Comparison of ENCODE assay signal across 8 mouse cellular contexts in genomic region chr3:89391663-89392511, GRCm38 (mm10). TPM values are rescaled to one million over a fixed set of nuclear protein-coding genes. Genes with fewer than 3 reads are reported as not detected.
DNase-seq lines count a peak whose midpoint lies in the region; ATAC-seq and TF ChIP-seq lines count a peak whose summit lies in the region.
"Had no signal": no experiment of that assay in that cellular context is flagged by ENCODE, and none has a peak within 500 bp of the region (broad histone marks: within the 10 kb centered on the region; RNA-seq: fewer than 3 reads in every experiment).

No protein-coding gene starts in this region.

- WGBS in embryonic facial prominence, embryonic 14.5 days = 0% methylated on average over 37 of the region's 56 CpGs
- WGBS in limb, embryonic 11.5 days = under 1% methylated on average over 49 of the region's 56 CpGs
- under 1% methylated on average over 44 of the region's 56 CpGs for WGBS in midbrain, embryonic 16.5 days

- no peaks in the 10 kb centered on the region for H3K9me3 ChIP-seq in ES-Bruce4 (replicated peaks; ENCODE audit: control insufficient read depth, insufficient read depth, low read length, poor library complexity, severe bottlenecking)
- no peaks in the 10 kb centered on the region for H3K9me3 ChIP-seq in embryonic facial prominence, embryonic 14.5 days (ENCODE audit: control insufficient read depth, low read length)
- no peaks in the 10 kb centered on the region for H3K9me3 ChIP-seq in limb, embryonic 11.5 days (ENCODE audit: control insufficient read depth, low read length)
- H3K9me3 ChIP-seq in midbrain, embryonic 16.5 days (replicated peaks; ENCODE audit: control insufficient read depth, low read length, poor library complexity, severe bottlenecking) = no peaks in the 10 kb centered on the region

- H3K4me1 ChIP-seq in ES-Bruce4 (ENCODE audit: control insufficient read depth, insufficient read depth, low read length) = peaks cover 2% of the 10 kb centered on the region
- peaks cover 40% of the 10 kb centered on the region for H3K4me1 ChIP-seq in embryonic facial prominence, embryonic 14.5 days (ENCODE audit: control insufficient read depth, insufficient read depth, low read length)
- peaks cover 38% of the 10 kb centered on the region for H3K4me1 ChIP-seq in limb, embryonic 11.5 days (ENCODE audit: control insufficient read depth, insufficient read depth, low read length)
- peaks cover 60% of the 10 kb centered on the region for H3K4me1 ChIP-seq in midbrain, embryonic 16.5 days (ENCODE audit: control insufficient read depth, insufficient read depth, low read length)

- no peak for TF ChIP-seq POLR2A in ES-Bruce4 (IDR thresholded peaks at IDR 0.05; ENCODE audit: insufficient read depth, low read length)

- peak overlapping the region; percentile 91 for H3K4me2 ChIP-seq in embryonic facial prominence, embryonic 14.5 days (ENCODE audit: low read depth, low read length)
- H3K4me2 ChIP-seq in limb, embryonic 11.5 days (ENCODE audit: low read depth, severe bottlenecking) = peak overlapping the region; percentile 99
- H3K4me2 ChIP-seq in midbrain, embryonic 16.5 days (ENCODE audit: low read length) = peak overlapping the region; percentile 99

- no peaks in the 10 kb centered on the region for H3K36me3 ChIP-seq in ES-Bruce4 (ENCODE audit: control insufficient read depth, insufficient read depth, low read length, poor library complexity, severe bottlenecking)
- H3K36me3 ChIP-seq in embryonic facial prominence, embryonic 14.5 days (ENCODE audit: control insufficient read depth, insufficient read depth, low read length) = no peaks in the 10 kb centered on the region
- H3K36me3 ChIP-seq in limb, embryonic 11.5 days (ENCODE audit: control insufficient read depth, insufficient read depth, low read length) = no peaks in the 10 kb centered on the region
- H3K36me3 ChIP-seq in midbrain, embryonic 16.5 days (ENCODE audit: control insufficient read depth, insufficient read depth, low read length) = no peaks in the 10 kb centered on the region

- DNase-seq in adrenal gland, adult 18-20 months (ENCODE audit: low spot score in 2 of 2) = peak; percentile 63 to 72
- peak; percentile 57 for DNase-seq in embryonic facial prominence, embryonic 14.5 days (ENCODE audit: low spot score)
- peak; percentile 60 for DNase-seq in heart, postnatal 25 days (ENCODE audit: low spot score)
- peak; percentile 64 for DNase-seq in limb, embryonic 11.5 days (ENCODE audit: low spot score)
- DNase-seq in urinary bladder, postnatal 25 days (ENCODE audit: low spot score) = peak; percentile 57

- no peak overlapping the region for H3K27ac ChIP-seq in ES-Bruce4 (ENCODE audit: insufficient read depth, low read length)
- H3K27ac ChIP-seq in embryonic facial prominence, embryonic 14.5 days (replicated peaks; ENCODE audit: low read depth, low read length) = peak overlapping the region; percentile 66
- H3K27ac ChIP-seq in limb, embryonic 11.5 days (replicated peaks; ENCODE audit: low read depth, low read length) = no peak overlapping the region
- H3K27ac ChIP-seq in midbrain, embryonic 16.5 days (ENCODE audit: low read length) = 0 out of 2 replicates have a peak overlapping the region, but pooled peaks have one; percentile 8

- no peak for TF ChIP-seq CTCF in ES-Bruce4 (IDR thresholded peaks at IDR 0.05; ENCODE audit: low read depth, low read length)

- H3K9ac ChIP-seq in ES-Bruce4 (ENCODE audit: low read depth, poor library complexity, severe bottlenecking) = peak overlapping the region; percentile 89
- peak overlapping the region; percentile 66 for H3K9ac ChIP-seq in embryonic facial prominence, embryonic 14.5 days (ENCODE audit: low read depth, low read length)
- peak overlapping the region; percentile 56 for H3K9ac ChIP-seq in limb, embryonic 11.5 days (ENCODE audit: low read length)
- peak overlapping the region; percentile 72 for H3K9ac ChIP-seq in midbrain, embryonic 16.5 days (ENCODE audit: low read depth, low read length)

- peak overlapping the region; percentile 84 for H3K4me3 ChIP-seq in ES-Bruce4 (ENCODE audit: low read depth, low read length)
- peak overlapping the region; percentile 49 for H3K4me3 ChIP-seq in embryonic facial prominence, embryonic 14.5 days (ENCODE audit: low read depth, low read length)
- peak overlapping the region; percentile 50 for H3K4me3 ChIP-seq in limb, embryonic 11.5 days (ENCODE audit: low read depth, low read length)
- peak overlapping the region; percentile 55 for H3K4me3 ChIP-seq in midbrain, embryonic 16.5 days (ENCODE audit: low read depth, low read length)

- TF ChIP-seq EP300 in ES-Bruce4 (IDR thresholded peaks at IDR 0.05; ENCODE audit: insufficient read depth, low read depth, low read length) = 0 out of 2 replicates have a peak, but pooled peaks have one; percentile 6

- intact Hi-C loops in heart, postnatal 25 days (cut with DNase I) = no loop called here

- no peaks in the 10 kb centered on the region for H3K27me3 ChIP-seq in ES-Bruce4 (ENCODE audit: control insufficient read depth, insufficient read depth, low read length, poor library complexity, severe bottlenecking)
- peaks cover 14% of the 10 kb centered on the region for H3K27me3 ChIP-seq in embryonic facial prominence, embryonic 14.5 days (replicated peaks; ENCODE audit: control insufficient read depth, insufficient read depth, low read length)
- peaks cover 6% of the 10 kb centered on the region; the same call in 1 of the 2 replicates for H3K27me3 ChIP-seq in limb, embryonic 11.5 days (ENCODE audit: control insufficient read depth, insufficient read depth, low read length)
- peaks cover 25% of the 10 kb centered on the region for H3K27me3 ChIP-seq in midbrain, embryonic 16.5 days (ENCODE audit: control insufficient read depth, insufficient read depth, low read depth, low read length)

- ATAC-seq in embryonic facial prominence, embryonic 14.5 days (ENCODE audit: low read depth) = no peak
- no peak for ATAC-seq in limb, embryonic 11.5 days (ENCODE audit: insufficient number of reproducible peaks, low FRiP score, low TSS enrichment, low read depth)
- no peak for ATAC-seq in midbrain, embryonic 16.5 days

RNA-seq across cellular contexts. Expression of gene Zbtb7b, which starts 2.7 kb away (rescaled TPM):
- polyA plus RNA-seq in ES-Bruce4 (2011; ENCODE audit: insufficient read depth, insufficient read length, low read depth, missing spikeins) = 35.1 and 35.7 TPM in 2 replicates
- total RNA-seq in adrenal gland, adult 18-20 months (2021) = 100 to 1,000 TPM in 1 of 2 experiments, 10 to 100 TPM in 1; 89.7 to 101 TPM
- polyA plus RNA-seq in embryonic facial prominence, embryonic 14.5 days (2014; fragmentation: Nextera tagmentation; extraction: Ambion mirVana) = 2.3 and 3.6 TPM in 2 replicates
- total RNA-seq in heart, postnatal 25 days (2021) = 10 to 100 TPM; 20.6 to 25.1 TPM
- polyA plus RNA-seq in limb, embryonic 11.5 days (2014; fragmentation: Nextera tagmentation; extraction: Ambion mirVana) = 0.41 and 0.45 TPM in 2 replicates
- 0.49 and 0.61 TPM in 2 replicates for polyA plus RNA-seq in midbrain, embryonic 16.5 days (2015; fragmentation: Nextera tagmentation; extraction: Ambion mirVana)

RNA-seq across cellular contexts. Expression of gene Lenep, which starts 10.7 kb away (rescaled TPM):
- polyA plus RNA-seq in ES-Bruce4 (2011; ENCODE audit: insufficient read depth, insufficient read length, low read depth, missing spikeins) = not detected in 2 replicates
- total RNA-seq in adrenal gland, adult 18-20 months (2021) = under 1 TPM in 1 of 2 experiments, not detected in 1; 0.30 TPM
- polyA plus RNA-seq in embryonic facial prominence, embryonic 14.5 days (2014; fragmentation: Nextera tagmentation; extraction: Ambion mirVana) = not detected in 2 replicates
- under 1 TPM; 0.23 to 0.59 TPM for total RNA-seq in heart, postnatal 25 days (2021)
- 0.61 TPM in 1 of 2 replicates, not detected in the other for polyA plus RNA-seq in limb, embryonic 11.5 days (2014; fragmentation: Nextera tagmentation; extraction: Ambion mirVana)
- 1.4 TPM in 1 of 2 replicates, not detected in the other for polyA plus RNA-seq in midbrain, embryonic 16.5 days (2015; fragmentation: Nextera tagmentation; extraction: Ambion mirVana)
- total RNA-seq: left cerebral cortex, postnatal 10 days had no signal

RNA-seq across cellular contexts. Expression of gene Flad1, which starts 19.8 kb away (rescaled TPM):
- polyA plus RNA-seq in ES-Bruce4 (2011; ENCODE audit: insufficient read depth, insufficient read length, low read depth, missing spikeins) = 16.5 and 25.1 TPM in 2 replicates
- total RNA-seq in adrenal gland, adult 18-20 months (2021) = 10 to 100 TPM; 28.6 to 37.6 TPM
- 24.2 and 24.8 TPM in 2 replicates for polyA plus RNA-seq in embryonic facial prominence, embryonic 14.5 days (2014; fragmentation: Nextera tagmentation; extraction: Ambion mirVana)
- total RNA-seq in heart, postnatal 25 days (2021) = 10 to 100 TPM; 57.5 to 60.8 TPM
- polyA plus RNA-seq in limb, embryonic 11.5 days (2014; fragmentation: Nextera tagmentation; extraction: Ambion mirVana) = 19.0 and 21.9 TPM in 2 replicates
- 35.4 and 39.1 TPM in 2 replicates for polyA plus RNA-seq in midbrain, embryonic 16.5 days (2015; fragmentation: Nextera tagmentation; extraction: Ambion mirVana)

RNA-seq across cellular contexts. Expression of gene Cks1b, which starts 26.3 kb away (rescaled TPM):
- polyA plus RNA-seq in ES-Bruce4 (2011; ENCODE audit: insufficient read depth, insufficient read length, low read depth, missing spikeins) = 290 and 304 TPM in 2 replicates
- total RNA-seq in adrenal gland, adult 18-20 months (2021) = 10 to 100 TPM; 14.3 to 19.6 TPM
- 380 and 425 TPM in 2 replicates for polyA plus RNA-seq in embryonic facial prominence, embryonic 14.5 days (2014; fragmentation: Nextera tagmentation; extraction: Ambion mirVana)
- total RNA-seq in heart, postnatal 25 days (2021) = 1 to 10 TPM; 4.1 to 4.7 TPM
- polyA plus RNA-seq in limb, embryonic 11.5 days (2014; fragmentation: Nextera tagmentation; extraction: Ambion mirVana) = 774 and 797 TPM in 2 replicates
- polyA plus RNA-seq in midbrain, embryonic 16.5 days (2015; fragmentation: Nextera tagmentation; extraction: Ambion mirVana) = 77.1 and 86.2 TPM in 2 replicates

RNA-seq across cellular contexts. Expression of gene Shc1, which starts 26.4 kb away (rescaled TPM):
- 87.4 and 88.9 TPM in 2 replicates for polyA plus RNA-seq in ES-Bruce4 (2011; ENCODE audit: insufficient read depth, insufficient read length, low read depth, missing spikeins)
- 10 to 100 TPM; 75.5 to 87.1 TPM for total RNA-seq in adrenal gland, adult 18-20 months (2021)
- polyA plus RNA-seq in embryonic facial prominence, embryonic 14.5 days (2014; fragmentation: Nextera tagmentation; extraction: Ambion mirVana) = 74.0 and 75.2 TPM in 2 replicates
- 10 to 100 TPM; 35.7 to 35.8 TPM for total RNA-seq in heart, postnatal 25 days (2021)
- polyA plus RNA-seq in limb, embryonic 11.5 days (2014; fragmentation: Nextera tagmentation; extraction: Ambion mirVana) = 55.7 and 64.5 TPM in 2 replicates
- polyA plus RNA-seq in midbrain, embryonic 16.5 days (2015; fragmentation: Nextera tagmentation; extraction: Ambion mirVana) = 13.2 and 14.9 TPM in 2 replicates

Comparison
In these comparisons a context has a peak if more than half of its experiments do, and no peak if none do; other contexts are left out.
1. H3K27ac ChIP-seq: peak in embryonic facial prominence, embryonic 14.5 days (single experiment) and midbrain, embryonic 16.5 days (single experiment); none in ES-Bruce4 (single experiment) and limb, embryonic 11.5 days (single experiment).
2. Peak in every context shown above with its lines, with median percentiles within 50 percentile points of each other: H3K4me3 ChIP-seq, H3K9ac ChIP-seq, DNase-seq and H3K4me2 ChIP-seq.